Mouse (Mus musculus): ENCODE measurements around the gene Spata7. TPM values are rescaled to one million over a fixed set of nuclear protein-coding genes. Genes with fewer than 3 reads are reported as not detected.

Spata7 gene
- polyA plus RNA-seq (2012; ENCODE audit: insufficient read depth, low replicate concordance): 1.2 and 2.0 TPM in 2 replicates

DNA sequence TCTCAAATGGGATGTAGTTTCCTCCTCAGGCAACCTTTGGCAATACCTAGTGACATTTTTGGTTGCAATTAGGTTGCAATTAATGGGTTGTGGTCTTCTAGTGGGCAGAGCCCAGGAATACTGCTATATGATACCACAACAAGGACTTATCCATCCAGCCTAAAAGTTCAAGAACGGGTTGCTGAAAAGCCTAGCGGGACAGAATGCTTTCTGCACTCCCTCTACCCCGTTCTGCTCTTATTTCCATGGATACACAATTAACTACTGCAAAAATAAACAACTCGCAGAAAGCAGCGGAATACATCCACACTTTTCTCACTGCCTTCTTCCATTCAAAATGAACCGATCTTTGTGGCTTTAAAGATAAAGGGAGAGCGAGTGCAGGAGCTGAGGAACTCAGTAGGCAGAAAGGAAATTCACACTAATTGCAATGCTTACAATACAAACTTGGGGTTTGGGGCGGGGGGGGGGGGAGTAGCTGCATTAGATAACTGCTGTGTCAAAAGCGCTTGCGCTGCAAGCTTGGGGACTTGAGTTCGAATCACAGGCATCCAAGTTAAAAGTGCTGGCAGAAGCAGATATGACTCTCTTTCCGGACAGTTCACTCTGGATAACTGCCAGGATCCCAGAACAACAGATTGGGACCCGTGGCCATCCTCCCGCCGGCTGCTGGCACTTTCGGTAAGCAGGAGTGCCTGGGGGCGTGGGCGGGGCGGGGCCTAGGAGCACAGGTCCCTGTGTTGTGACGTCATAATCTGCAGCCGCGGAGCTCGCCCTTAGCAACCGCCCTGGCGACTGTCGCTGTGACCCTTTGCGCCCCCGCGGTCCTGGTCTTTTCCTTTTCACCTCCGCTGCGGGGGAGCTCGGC is at the start of gene Spata7:
Spata7 (plus strand) TSS at position 766 of the 868 bp plus-strand sequence.
- H3K4me3 ChIP-seq (replicated peaks): peak within 1 kb of the TSS; percentile 95
- peaks cover 10% of the 10 kb centered on the region for H3K9me3 ChIP-seq
- peaks cover 18% of the 10 kb centered on the region for H3K4me1 ChIP-seq
- TF ChIP-seq GATA1 (IDR thresholded peaks at IDR 0.05; ENCODE audit: borderline replicate concordance, low read length) (no peak), FLI1 (IDR thresholded peaks at IDR 0.05; ENCODE audit: low read length) (no peak)
- H3K36me3 ChIP-seq (replicated peaks; ENCODE audit: low read length): peaks cover 3% of the 10 kb centered on the region
- no peaks in the 10 kb centered on the region for H3K27me3 ChIP-seq (replicated peaks)

DNA sequence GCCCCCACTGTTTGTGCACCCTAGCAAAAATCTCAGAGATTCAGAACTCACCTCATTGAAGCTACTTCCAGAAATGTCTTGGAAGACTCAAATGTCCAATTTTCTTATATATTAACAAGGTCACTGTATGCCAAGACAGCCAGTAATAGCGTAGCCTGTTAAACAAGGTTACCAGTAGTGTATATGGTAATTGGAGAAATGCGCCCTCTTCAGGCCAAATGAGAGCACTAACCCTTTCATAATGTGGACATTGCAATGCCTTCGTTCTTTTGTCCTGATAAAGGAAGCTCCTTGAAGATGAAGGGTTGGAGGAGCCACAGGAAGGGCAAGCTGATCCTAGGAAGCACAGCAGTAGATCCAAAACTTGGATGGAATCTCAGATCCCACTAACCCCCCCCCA is 42.7 kb upstream of the Spata7 start:
- no peaks in the 10 kb centered on the region for H3K36me3 ChIP-seq (replicated peaks; ENCODE audit: low read length)
- peaks cover 2% of the 10 kb centered on the region for H3K27me3 ChIP-seq (replicated peaks)
- no peak overlapping the region for H3K4me3 ChIP-seq (replicated peaks)
- no peak for TF ChIP-seq GATA1 (IDR thresholded peaks at IDR 0.05; ENCODE audit: borderline replicate concordance, low read length)
- TF ChIP-seq FLI1 (IDR thresholded peaks at IDR 0.05; ENCODE audit: low read length): no peak
- no peaks in the 10 kb centered on the region for H3K4me1 ChIP-seq
- H3K9me3 ChIP-seq: no peaks in the 10 kb centered on the region

DNA sequence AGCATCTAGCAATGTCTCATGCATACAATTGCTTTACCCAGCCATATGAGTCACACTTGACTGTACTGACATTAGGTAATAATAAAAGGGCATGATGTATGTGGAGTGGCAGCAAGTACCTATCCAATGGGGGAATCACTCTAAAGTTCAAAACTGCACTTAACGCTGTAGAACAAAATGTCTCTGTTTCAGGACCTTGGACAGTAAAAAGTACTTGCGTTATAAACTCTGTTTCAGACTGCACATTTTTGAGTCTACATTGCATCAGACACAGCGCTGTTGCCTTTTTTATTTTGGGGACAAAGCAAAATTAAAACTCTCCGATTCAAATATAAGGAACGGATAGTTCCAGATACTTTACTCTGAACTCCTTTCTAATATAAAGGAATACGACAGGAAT is 39.4 kb upstream of the Spata7 start:
- Histone ChIP-seq H3K27me3 (replicated peaks) (no peaks in the 10 kb centered on the region), H3K4me1 (no peaks in the 10 kb centered on the region), H3K4me3 (replicated peaks) (no peak overlapping the region), H3K36me3 (replicated peaks; ENCODE audit: low read length) (no peaks in the 10 kb centered on the region), H3K9me3 (peaks cover 24% of the 10 kb centered on the region)
- no peak for TF ChIP-seq GATA1 (IDR thresholded peaks at IDR 0.05; ENCODE audit: borderline replicate concordance, low read length)
- TF ChIP-seq FLI1 (IDR thresholded peaks at IDR 0.05; ENCODE audit: low read length): no peak

DNA sequence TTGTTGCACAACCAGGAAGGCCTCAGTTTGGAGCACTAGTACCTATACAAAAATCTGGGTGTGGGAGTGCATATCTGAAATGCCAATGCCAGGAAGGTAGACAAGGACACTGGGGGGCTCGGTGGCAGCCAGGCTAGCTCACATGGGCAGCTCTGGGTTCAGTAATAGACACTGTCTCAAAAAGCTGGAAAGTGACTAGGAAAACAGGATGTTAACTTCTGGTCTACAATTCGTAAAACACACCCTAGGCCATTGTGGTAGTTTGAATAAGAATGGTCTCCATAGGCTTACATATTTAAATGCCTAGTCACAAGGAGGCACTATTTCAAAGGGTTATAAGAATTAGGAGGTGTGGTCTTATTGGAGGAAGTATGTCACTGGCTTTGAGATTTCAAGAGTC is 36.9 kb upstream of the Spata7 start:
- no peaks in the 10 kb centered on the region for H3K36me3 ChIP-seq (replicated peaks; ENCODE audit: low read length)
- no peak overlapping the region for H3K4me3 ChIP-seq (replicated peaks)
- H3K4me1 ChIP-seq: peaks cover 11% of the 10 kb centered on the region
- H3K9me3 ChIP-seq: peaks cover 28% of the 10 kb centered on the region
- H3K27me3 ChIP-seq (replicated peaks): no peaks in the 10 kb centered on the region
- no peak for TF ChIP-seq GATA1 (IDR thresholded peaks at IDR 0.05; ENCODE audit: borderline replicate concordance, low read length)
- no peak for TF ChIP-seq FLI1 (IDR thresholded peaks at IDR 0.05; ENCODE audit: low read length)

DNA sequence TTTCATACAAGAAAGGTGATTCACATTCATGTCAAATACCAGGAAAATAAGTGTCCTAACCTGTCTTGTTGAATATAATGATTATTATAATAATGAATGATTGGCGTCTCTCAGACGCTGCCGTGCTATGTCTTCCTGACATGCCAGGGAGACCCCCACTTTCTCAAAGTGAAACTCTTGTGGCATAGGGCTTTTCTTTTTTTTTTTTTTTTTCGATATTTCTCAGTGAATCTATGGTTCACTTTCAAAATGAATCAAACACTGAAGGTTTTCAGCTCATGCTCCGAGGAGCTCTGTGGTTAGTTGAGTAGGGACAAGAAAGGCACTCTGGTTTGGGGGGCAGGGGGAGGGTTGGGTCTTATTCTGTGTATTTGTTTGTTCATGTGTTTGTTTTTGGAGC is 27.1 kb upstream of the Spata7 start:
- peaks cover 22% of the 10 kb centered on the region for H3K9me3 ChIP-seq
- H3K27me3 ChIP-seq (replicated peaks): no peaks in the 10 kb centered on the region
- H3K36me3 ChIP-seq (replicated peaks; ENCODE audit: low read length): peaks cover 3% of the 10 kb centered on the region
- peaks cover 10% of the 10 kb centered on the region; the same call in 1 of the 2 replicates for H3K4me1 ChIP-seq
- TF ChIP-seq GATA1 (IDR thresholded peaks at IDR 0.05; ENCODE audit: borderline replicate concordance, low read length): no peak
- no peak for TF ChIP-seq FLI1 (IDR thresholded peaks at IDR 0.05; ENCODE audit: low read length)
- H3K4me3 ChIP-seq (replicated peaks): no peak overlapping the region

DNA sequence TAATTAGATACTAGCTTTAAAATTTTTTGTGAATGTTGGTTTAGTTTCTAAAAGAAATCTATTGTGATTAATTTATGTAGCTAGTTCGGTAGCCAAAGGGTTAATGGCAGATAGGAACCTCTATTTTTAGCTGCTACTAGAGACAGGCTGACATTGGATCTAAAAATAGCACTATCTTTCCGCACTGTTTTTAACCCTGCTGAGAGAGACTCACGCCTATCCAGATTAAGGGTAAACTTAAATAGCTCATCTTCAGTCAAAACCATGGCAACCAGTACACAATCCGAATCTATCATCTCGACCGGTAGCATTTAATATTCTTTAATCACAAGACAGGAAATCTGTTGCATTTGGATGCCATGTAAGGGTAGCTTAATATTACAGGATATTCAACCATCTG is 25.8 kb upstream of the Spata7 start:
- Histone ChIP-seq H3K4me1 (peaks cover 14% of the 10 kb centered on the region), H3K36me3 (replicated peaks; ENCODE audit: low read length) (peaks cover 3% of the 10 kb centered on the region), H3K4me3 (replicated peaks) (no peak overlapping the region), H3K27me3 (replicated peaks) (no peaks in the 10 kb centered on the region), H3K9me3 (peaks cover 15% of the 10 kb centered on the region)
- TF ChIP-seq GATA1 (IDR thresholded peaks at IDR 0.05; ENCODE audit: borderline replicate concordance, low read length): no peak
- no peak for TF ChIP-seq FLI1 (IDR thresholded peaks at IDR 0.05; ENCODE audit: low read length)

DNA sequence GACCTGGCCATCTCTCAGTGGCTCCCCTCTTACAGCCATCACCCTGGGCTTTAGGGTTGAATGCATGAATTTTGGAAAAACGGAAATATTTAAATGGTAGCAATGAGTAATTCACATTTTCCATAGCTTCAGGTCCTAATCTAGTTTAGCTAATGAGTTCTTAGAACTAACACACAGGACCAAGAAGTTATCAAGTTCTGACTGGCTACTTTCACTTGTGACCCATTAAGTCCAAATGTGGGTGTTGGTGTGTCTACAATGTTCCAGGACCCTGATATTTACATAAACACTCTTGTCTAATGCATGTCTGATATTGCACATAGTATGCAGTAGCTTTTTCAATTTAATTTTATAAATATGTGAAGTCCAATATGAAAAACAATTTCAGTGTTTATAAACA is 22.7 kb upstream of the Spata7 start:
- no peak for TF ChIP-seq FLI1 (IDR thresholded peaks at IDR 0.05; ENCODE audit: low read length)
- TF ChIP-seq GATA1 (IDR thresholded peaks at IDR 0.05; ENCODE audit: borderline replicate concordance, low read length): no peak
- Histone ChIP-seq H3K9me3 (peaks cover 17% of the 10 kb centered on the region), H3K4me3 (replicated peaks) (no peak overlapping the region), H3K4me1 (peaks cover 16% of the 10 kb centered on the region), H3K27me3 (replicated peaks) (no peaks in the 10 kb centered on the region), H3K36me3 (replicated peaks; ENCODE audit: low read length) (no peaks in the 10 kb centered on the region)

DNA sequence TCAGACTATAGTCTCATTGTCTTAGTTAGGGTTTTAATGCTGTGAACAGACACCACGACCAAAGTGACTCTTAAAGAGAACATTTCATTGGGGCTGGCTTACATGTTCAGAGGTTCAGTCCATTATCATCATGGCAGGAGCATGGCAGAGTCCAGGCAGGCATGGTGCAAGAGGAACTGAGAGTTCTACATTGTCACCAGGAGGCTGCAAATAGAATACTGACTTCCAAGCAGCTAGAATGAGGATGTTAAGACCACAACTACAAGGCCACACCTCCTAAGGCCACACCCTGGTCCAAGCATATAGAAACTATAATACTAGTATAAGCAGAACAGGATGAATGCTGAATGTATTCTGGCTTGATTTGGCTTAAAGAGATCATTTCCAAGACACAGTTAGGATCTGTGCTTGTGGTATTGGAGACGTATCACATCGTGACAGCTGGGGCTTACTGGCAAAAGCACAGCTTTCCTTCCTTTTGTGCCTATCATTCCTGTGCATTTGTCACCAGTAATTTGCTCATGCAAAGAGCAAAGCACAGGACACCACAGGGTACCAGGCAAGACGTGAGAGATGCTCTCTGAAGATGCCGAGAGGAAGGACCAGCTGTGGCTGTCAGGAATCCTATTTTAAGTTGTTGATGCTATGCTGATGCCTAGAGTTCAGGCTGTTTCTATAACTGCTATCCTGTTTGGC is 21.2 kb upstream of the Spata7 start:
- Histone ChIP-seq H3K4me3 (replicated peaks) (no peak overlapping the region), H3K4me1 (peaks cover 12% of the 10 kb centered on the region)

DNA sequence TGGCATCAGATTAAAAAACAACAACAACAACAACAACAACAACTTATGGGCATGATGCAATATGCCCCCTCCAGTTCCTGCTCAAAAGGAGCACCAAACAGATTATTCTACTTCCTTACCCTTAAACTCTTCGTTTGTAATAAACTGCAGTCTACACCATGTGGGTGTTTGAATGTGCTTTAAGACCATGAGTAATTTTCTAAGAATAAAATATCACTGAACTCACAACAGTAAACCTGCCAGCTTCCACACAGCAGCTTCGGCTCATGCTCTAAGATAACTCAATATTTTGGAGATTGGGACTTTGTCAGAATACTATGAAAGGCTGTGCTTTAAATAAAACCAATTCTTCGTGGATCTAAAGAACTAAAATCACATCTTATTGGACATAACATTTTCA is 17.6 kb upstream of the Spata7 start:
- Histone ChIP-seq H3K9me3 (peaks cover 23% of the 10 kb centered on the region), H3K4me1 (peaks cover 9% of the 10 kb centered on the region), H3K27me3 (replicated peaks) (no peaks in the 10 kb centered on the region), H3K4me3 (replicated peaks) (no peak overlapping the region), H3K36me3 (replicated peaks; ENCODE audit: low read length) (no peaks in the 10 kb centered on the region)
- no peak for TF ChIP-seq FLI1 (IDR thresholded peaks at IDR 0.05; ENCODE audit: low read length)
- TF ChIP-seq GATA1 (IDR thresholded peaks at IDR 0.05; ENCODE audit: borderline replicate concordance, low read length): no peak

More for the DNA sequence above, 21.2 kb upstream of the Spata7 start:
- Histone ChIP-seq H3K9me3 (peaks cover 17% of the 10 kb centered on the region), H3K27me3 (replicated peaks) (no peaks in the 10 kb centered on the region), H3K36me3 (replicated peaks; ENCODE audit: low read length) (no peaks in the 10 kb centered on the region)
- TF ChIP-seq FLI1 (IDR thresholded peaks at IDR 0.05; ENCODE audit: low read length) (no peak), GATA1 (IDR thresholded peaks at IDR 0.05; ENCODE audit: borderline replicate concordance, low read length) (no peak)
